Mouse (Mus musculus): ENCODE measurements around the gene Myo1c.

Gene Myo1c

GRCm38 (mm10) chr11:75650958-75651425, 688 bp downstream of the Myo1c start:
- DNase-seq: no peak

- peak; percentile 76 for DNase-seq
Observed at GRCm38 (mm10) chr11:75651426-75652221, 1.3 kb downstream of the Myo1c start.

- DNase-seq: peak; percentile 77
Observed at GRCm38 (mm10) chr11:75652222-75652941, 2.1 kb downstream of the Myo1c start.

GRCm38 (mm10) chr11:75652942-75653684, 2.8 kb downstream of the Myo1c start:
- DNase-seq: no peak

DNA sequence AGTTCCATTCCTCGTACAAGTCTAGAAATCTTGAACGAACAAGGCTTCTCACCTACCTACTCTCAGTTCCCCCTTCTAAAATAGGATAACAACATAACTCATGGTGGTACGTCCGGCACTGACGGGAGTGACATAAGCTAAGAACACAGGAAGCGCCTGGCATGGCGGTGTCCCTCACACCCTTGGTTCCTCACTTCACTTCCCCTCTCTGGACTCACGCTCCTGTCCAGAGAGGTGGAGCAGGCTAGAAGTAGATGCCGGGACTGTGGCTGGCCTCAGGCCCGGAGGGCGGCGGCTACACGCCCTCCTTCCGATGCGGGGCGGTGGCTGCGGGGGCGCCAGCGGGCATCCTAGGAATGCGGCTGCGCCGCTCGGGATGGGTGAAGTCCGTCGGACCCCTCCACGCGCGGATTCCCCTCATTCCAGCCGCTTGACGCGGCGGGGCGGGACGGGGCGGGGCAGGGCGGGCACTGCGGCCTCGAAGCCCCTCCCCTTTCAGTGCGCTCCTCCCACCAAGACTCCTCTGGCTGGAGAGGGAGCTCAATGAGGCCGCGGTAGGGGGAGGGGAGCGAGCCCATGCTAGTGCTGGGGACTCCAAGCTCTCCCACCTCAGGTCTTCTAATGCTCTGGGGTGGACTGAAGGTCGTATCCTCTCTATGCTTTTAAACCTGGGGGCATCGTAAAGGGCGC, 3.6 kb downstream of the Myo1c start:
- DNase-seq: peak; percentile 76

GRCm38 (mm10) chr11:75654471-75655390, 4.4 kb downstream of the Myo1c start:
- peak; percentile 66 for DNase-seq

DNA sequence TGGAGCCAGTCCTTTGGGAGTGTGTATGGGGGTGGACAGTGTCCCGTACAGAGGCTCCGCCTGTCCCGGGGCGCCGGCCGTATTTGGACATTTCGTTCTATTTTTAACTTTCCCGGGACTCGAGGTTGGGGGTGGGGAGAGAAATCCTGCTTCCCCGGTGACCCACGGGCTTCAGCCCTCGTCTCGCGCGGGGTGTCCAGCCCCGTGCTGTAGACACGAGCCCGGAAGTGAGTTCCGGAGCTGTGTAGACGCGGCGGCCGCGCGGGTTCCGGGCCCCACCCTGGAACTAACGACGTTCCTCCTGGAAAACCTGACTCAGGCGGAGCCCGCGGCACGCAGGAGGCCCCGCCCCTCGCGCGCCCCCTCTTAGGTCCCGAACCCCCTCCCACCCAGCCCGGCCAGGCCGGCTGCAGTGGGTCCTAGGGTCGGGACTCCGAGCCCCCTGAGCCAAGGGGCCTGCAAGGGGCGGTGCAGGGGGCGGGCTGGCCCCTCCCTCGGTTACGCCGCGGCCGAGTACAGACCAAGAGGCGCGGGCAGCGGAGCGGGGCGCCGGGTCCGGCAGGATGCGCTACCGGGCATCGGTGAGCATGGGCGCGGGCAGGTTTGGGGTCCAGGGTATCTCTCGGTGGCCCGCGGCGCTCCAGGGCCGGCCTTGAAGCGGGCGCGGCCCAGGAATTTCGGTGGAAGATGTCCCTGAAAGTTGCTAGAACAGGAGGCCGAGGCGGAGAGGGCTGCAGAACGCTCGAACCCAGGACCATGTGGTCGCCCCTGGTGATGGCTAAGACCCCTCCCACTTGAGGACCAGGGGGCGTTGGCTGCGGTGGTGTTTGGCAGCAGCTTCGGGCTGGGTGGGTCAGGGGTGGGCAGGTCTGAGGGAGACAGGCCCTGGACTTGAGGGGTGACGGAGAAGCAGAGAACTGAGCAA, 5.6 kb downstream of the Myo1c start:
- DNase-seq: peak; percentile 69

GRCm38 (mm10) chr11:75656621-75657590, 6.6 kb downstream of the Myo1c start:
- DNase-seq: peak; percentile 9

GRCm38 (mm10) chr11:75657841-75658240, 7.5 kb downstream of the Myo1c start:
- DNase-seq: no peak

DNA sequence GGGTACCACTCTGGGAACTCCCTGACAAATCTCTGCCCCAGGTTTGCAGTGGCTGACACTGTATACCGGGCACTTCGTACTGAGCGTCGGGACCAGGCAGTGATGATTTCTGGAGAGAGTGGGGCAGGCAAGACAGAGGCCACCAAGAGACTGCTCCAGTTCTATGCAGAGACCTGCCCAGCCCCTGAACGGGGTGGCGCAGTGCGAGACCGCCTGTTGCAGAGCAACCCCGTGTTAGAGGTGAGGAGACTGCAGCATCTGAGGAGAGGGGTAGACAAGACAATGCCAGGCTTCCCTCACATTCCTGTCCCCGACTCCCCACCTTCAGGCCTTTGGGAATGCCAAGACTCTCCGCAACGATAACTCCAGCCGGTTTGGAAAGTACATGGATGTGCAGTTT, 8.0 kb downstream of the Myo1c start:
- no peak for DNase-seq

DNA sequence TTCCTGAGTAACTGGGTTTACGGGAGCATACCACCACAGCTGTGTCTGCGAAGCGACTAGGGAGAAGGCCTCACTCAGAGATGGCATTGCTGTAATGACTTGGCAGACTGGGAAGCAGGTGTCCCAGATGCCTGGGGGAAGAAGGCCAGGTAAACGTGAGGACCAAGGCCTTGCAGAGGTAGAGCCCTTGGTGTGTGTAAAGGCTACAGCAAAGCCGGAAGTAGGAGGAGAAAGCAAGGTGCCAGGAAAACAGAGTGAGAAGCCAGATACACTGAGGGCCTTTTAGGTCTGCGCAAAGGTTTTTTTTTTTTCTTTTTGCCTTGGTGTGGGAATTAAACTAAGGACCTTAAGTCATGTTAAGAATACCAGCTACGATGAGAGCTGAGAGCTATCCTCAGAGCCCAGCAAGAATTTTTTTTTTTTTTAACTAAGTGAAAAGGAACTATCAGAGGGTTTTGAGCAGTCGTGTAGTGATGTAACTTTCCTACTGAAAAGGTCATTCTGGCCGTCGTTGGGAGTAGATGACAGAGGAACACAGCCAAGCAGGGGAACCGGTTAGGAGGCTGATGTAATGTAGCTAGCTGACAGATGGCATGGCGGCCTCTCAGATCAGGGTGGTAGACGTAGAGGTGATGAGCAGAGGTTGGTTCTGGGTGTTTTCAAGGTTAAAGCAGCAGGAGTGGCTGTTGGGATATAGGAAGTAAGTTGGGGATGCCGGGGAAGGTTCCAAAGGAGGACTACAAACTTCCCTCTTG, 8.9 kb downstream of the Myo1c start:
- no peak for DNase-seq

- DNase-seq: no peak
Observed at GRCm38 (mm10) chr11:75660081-75660590, 9.8 kb downstream of the Myo1c start.

GRCm38 (mm10) chr11:75660941-75661800, 10.9 kb downstream of the Myo1c start:
- no peak for DNase-seq

DNA sequence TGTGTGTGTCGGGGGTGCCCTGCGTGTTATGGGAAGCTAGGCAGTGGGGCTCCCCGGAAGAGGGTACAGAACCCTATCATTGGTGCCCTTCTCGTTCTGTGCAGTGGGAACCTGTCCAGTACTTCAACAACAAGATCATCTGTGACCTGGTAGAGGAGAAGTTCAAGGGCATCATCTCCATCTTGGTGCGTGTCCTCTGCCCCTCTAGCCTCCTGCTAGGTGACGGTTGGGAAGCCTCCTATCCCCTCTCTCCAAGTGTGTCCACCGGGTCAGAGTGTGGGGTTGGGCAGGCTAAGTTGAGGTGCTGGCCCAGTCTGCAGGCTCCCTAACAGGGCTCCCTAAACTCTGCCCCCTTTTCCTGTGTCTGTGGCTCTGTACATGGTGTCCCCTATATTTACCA, 11.8 kb downstream of the Myo1c start:
- no peak for DNase-seq

DNA sequence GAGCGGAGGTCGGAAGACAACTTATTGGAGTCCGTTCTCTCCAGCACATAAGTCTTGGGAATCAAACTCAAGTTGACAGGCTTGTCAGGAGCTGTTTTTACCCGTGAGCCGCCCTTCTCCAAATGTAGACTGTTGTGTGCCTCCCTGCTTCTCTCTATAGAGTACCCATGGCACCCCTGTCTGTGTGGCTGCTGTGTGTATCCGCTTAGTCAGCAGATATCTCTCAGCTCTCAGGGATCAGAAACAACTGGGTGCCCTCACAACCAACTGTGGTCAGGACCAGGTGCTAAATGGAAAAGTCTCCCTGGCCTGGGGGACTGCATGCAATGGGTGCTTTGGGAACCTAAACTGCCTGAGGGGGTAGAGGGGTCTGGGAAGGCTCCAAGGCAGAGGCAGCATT, 16.0 kb downstream of the Myo1c start:
- DNase-seq: no peak

DNA sequence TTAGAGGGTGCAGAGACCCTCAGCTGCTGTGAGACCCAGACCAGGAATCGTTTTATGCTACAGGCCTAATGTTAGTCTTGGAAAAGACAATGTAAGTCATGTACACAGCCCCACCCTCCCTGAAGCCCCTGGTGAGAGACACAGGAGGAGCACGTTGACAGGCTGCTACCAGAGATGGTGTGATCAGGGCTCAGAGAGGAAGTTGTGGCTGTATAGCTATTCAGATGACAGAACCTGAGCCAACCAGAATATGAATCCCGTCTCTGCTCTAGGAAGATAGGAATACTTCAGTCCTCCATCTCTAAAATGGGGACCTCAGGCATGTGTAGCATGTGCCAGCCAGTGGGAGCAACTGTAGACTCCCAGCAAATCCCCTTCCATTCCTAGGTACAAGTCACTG, 18.3 kb downstream of the Myo1c start:
- DNase-seq: no peak

DNA sequence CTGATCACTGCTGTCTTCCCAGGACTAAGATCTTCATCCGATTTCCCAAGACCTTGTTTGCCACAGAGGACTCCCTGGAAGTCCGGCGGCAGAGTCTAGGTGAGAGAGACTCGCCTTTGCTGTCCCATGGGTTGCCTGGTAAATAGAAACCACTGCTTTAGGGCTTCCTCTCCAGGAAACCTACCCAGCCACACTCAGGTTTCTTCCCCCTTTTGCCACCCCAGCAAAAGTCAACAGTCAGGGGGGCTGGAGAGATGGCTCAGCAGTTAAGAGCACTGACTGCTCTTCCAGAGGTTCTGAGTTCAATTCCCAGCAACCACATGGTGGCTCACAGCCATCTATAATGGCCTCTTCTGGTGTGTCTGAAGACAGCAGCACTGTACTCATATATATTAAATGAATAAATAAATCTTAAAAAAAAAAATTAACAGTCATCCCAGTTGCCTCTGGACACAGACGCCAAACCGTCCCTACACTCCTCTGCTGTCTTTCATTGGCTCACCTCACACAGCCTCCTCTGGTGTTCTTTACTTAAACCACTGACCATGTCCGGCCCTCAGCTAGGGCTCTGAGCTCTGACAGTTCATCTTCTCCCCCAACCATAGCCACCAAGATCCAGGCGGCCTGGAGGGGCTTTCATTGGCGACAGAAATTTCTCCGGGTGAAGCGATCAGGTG, 19.0 kb downstream of the Myo1c start:
- DNase-seq: no peak

Data from thymus, postnatal 25 days (tissue).